9 mouse cellular contexts compared by ENCODE assay signal in the genomic region with DNA sequence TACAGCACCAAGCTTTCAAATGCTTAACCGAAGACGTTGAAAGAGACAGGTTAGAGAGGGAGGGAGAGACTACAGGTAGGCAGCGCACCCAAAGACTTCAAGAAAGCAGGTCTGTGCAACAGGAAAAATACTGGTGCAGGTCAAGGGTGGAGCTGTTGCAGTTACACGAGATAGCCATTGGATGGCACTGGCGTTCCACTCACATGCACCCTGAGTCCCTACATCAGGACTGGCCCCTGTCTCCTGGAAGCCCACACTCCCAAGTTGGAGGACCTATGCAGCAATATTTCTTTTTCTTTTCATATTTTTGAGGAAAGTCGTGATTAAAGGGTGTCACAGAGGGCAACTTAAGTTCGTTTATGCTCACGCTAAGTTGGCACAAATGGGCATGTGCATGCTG.
DNase-seq lines count a peak whose midpoint lies in the region; ATAC-seq and TF ChIP-seq lines count a peak whose summit lies in the region.
"Had no signal": no experiment of that assay in that cellular context is flagged by ENCODE, and none has a peak within 500 bp of the region (broad histone marks: within the 10 kb centered on the region; RNA-seq: fewer than 3 reads in every experiment).

No protein-coding gene starts in this region.

- no peaks in the 10 kb centered on the region for H3K79me2 ChIP-seq in liver, adult 2 months (ENCODE audit: control insufficient read depth, insufficient read depth, low read length)

- no peak overlapping the region for H3K4me2 ChIP-seq in liver, embryonic 12.5 days
- H3K4me2 ChIP-seq in intestine, embryonic 16.5 days (ENCODE audit: low read depth, low read length), result no peak overlapping the region

- H3K4me3 ChIP-seq in liver, adult 2 months (ENCODE audit: insufficient read depth, low read depth, low read length), result no peak overlapping the region; the same call in 1 of the 2 replicates
- H3K4me3 ChIP-seq in liver, embryonic 12.5 days, result no peak overlapping the region
- H3K4me3 ChIP-seq in forebrain, embryonic 10.5 days, result no peak overlapping the region
- H3K4me3 ChIP-seq in intestine, embryonic 16.5 days (ENCODE audit: low read length), result no peak overlapping the region
- H3K4me3 ChIP-seq in olfactory bulb, adult 2 months (ENCODE audit: insufficient read depth, low read depth, low read length), result no peak overlapping the region
- H3K4me3 ChIP-seq: megakaryocyte, embryonic 14.5 days had no signal

- no peaks in the 10 kb centered on the region for H3K4me1 ChIP-seq in liver, adult 2 months (ENCODE audit: control insufficient read depth, insufficient read depth, low read length)
- H3K4me1 ChIP-seq in liver, embryonic 12.5 days, result no peaks in the 10 kb centered on the region
- H3K4me1 ChIP-seq in forebrain, embryonic 10.5 days, result no peaks in the 10 kb centered on the region
- H3K4me1 ChIP-seq in intestine, embryonic 16.5 days (ENCODE audit: control insufficient read depth, insufficient read depth, low read length), result no peaks in the 10 kb centered on the region
- peaks cover 3% of the 10 kb centered on the region for H3K4me1 ChIP-seq in olfactory bulb, adult 2 months (ENCODE audit: control insufficient read depth, insufficient read depth, low read length)
- H3K4me1 ChIP-seq: megakaryocyte, embryonic 14.5 days had no signal

- ATAC-seq in liver, embryonic 12.5 days, result no peak
- 0 out of 2 replicates have a peak, but pooled peaks have one; percentile 36 for ATAC-seq in intestine, embryonic 16.5 days
- ATAC-seq in erythroblast, adult 5-6 weeks (replicated peaks; ENCODE audit: low FRiP score, poor library complexity, severe bottlenecking), result no peak

- peak; percentile 13 for DNase-seq in liver, adult 2 months (ENCODE audit: extremely low read depth, low read depth, low spot score)
- DNase-seq in brain, adult 2 months (ENCODE audit: low read depth, low spot score), result peak; percentile 84
- peak; percentile 51 for DNase-seq in forebrain, embryonic 10.5 days (ENCODE audit: extremely low spot score, low spot score)
- peak; percentile 71 to 74 for DNase-seq in left cerebral cortex, postnatal 36 days (ENCODE audit: low spot score in 2 of 2)

- no peak overlapping the region for H3K27ac ChIP-seq in liver, adult 2 months (replicated peaks; ENCODE audit: insufficient read depth, low read depth, low read length)
- H3K27ac ChIP-seq in liver, embryonic 12.5 days, result no peak overlapping the region
- H3K27ac ChIP-seq in forebrain, embryonic 10.5 days, result no peak overlapping the region
- no peak overlapping the region for H3K27ac ChIP-seq in intestine, embryonic 16.5 days (ENCODE audit: low read length)
- no peak overlapping the region for H3K27ac ChIP-seq in olfactory bulb, adult 2 months (ENCODE audit: insufficient read depth, low read depth, low read length)

- H3K27me3 ChIP-seq in liver, adult 2 months (ENCODE audit: control insufficient read depth, insufficient read depth, low read length), result no peaks in the 10 kb centered on the region
- no peaks in the 10 kb centered on the region; the same call in 1 of the 2 replicates for H3K27me3 ChIP-seq in liver, embryonic 12.5 days (replicated peaks)
- no peaks in the 10 kb centered on the region for H3K27me3 ChIP-seq in forebrain, embryonic 10.5 days (ENCODE audit: poor library complexity, severe bottlenecking)
- no peaks in the 10 kb centered on the region for H3K27me3 ChIP-seq in intestine, embryonic 16.5 days (replicated peaks; ENCODE audit: control insufficient read depth, insufficient read depth, low read length)
- H3K27me3 ChIP-seq: megakaryocyte, embryonic 14.5 days had no signal

- WGBS in liver, adult 2 months, result 25% methylated on average over 8 of the region's 8 CpGs
- WGBS in liver, embryonic 12.5 days (ENCODE audit: insufficient replicate concordance), result 21% methylated on average over 8 of the region's 8 CpGs
- WGBS in forebrain, embryonic 10.5 days, result 19% methylated on average over 8 of the region's 8 CpGs
- WGBS in intestine, embryonic 16.5 days, result 24% methylated on average over 8 of the region's 8 CpGs
- WGBS in olfactory bulb, adult 2 months, result 20% methylated on average over 8 of the region's 8 CpGs

- no peaks in the 10 kb centered on the region for H3K9me3 ChIP-seq in liver, embryonic 12.5 days (replicated peaks)
- H3K9me3 ChIP-seq in forebrain, embryonic 10.5 days, result no peaks in the 10 kb centered on the region
- no peaks in the 10 kb centered on the region for H3K9me3 ChIP-seq in intestine, embryonic 16.5 days (ENCODE audit: control insufficient read depth, low read length)
- H3K9me3 ChIP-seq: megakaryocyte, embryonic 14.5 days had no signal

- intact Hi-C loops in left cerebral cortex, postnatal 36 days (cut with DNase I), result loop anchor here (1.0 kb wide), 1 partner anchor 449 kb away; no protein-coding TSS in a partner anchor

- H3K36me3 ChIP-seq in liver, adult 2 months (ENCODE audit: control insufficient read depth, insufficient read depth, low read length), result no peaks in the 10 kb centered on the region
- no peaks in the 10 kb centered on the region for H3K36me3 ChIP-seq in liver, embryonic 12.5 days
- H3K36me3 ChIP-seq in forebrain, embryonic 10.5 days (replicated peaks), result no peaks in the 10 kb centered on the region
- no peaks in the 10 kb centered on the region for H3K36me3 ChIP-seq in intestine, embryonic 16.5 days (ENCODE audit: control insufficient read depth, insufficient read depth, low read length)

- no peak for TF ChIP-seq POLR2A in liver, adult 2 months (IDR thresholded peaks at IDR 0.05; ENCODE audit: extremely low read depth, insufficient read depth, low read length)
- no peak for TF ChIP-seq POLR2A in olfactory bulb, adult 2 months (IDR thresholded peaks at IDR 0.05; ENCODE audit: insufficient read depth, low read depth, low read length)

- TF ChIP-seq CTCF in liver, adult 2 months (IDR thresholded peaks at IDR 0.05; ENCODE audit: low read depth, low read length), result peak; percentile 84
- peak; percentile 91 for TF ChIP-seq CTCF in olfactory bulb, adult 2 months (IDR thresholded peaks at IDR 0.05; ENCODE audit: insufficient read depth, low read depth, low read length)

- no peak overlapping the region for H3K9ac ChIP-seq in liver, adult 2 months (ENCODE audit: low read depth, low read length)
- no peak overlapping the region for H3K9ac ChIP-seq in liver, embryonic 12.5 days
- no peak overlapping the region for H3K9ac ChIP-seq in intestine, embryonic 16.5 days (ENCODE audit: low read depth, low read length)

Comparison
In these comparisons a context has a peak if more than half of its experiments do, and no peak if none do; other contexts are left out.
1. DNase-seq: peak in every context shown above with its lines; median percentile 84 in brain, adult 2 months; 72 in left cerebral cortex, postnatal 36 days; 51 in forebrain, embryonic 10.5 days; 13 in liver, adult 2 months.